Mouse (Mus musculus) bone marrow, adult 2 months (tissue): ENCODE data around the gene 3110082I17Rik. TPM values are rescaled to one million over a fixed set of nuclear protein-coding genes. Genes with fewer than 3 reads are reported as not detected.

Experiments
- H3K27ac ChIP-seq: fragments of 200-500 bp; 2 replicates; pipeline ENCODE4 v1.5.1; 2012; ENCODE audit warnings: low read depth, mild to moderate bottlenecking, control low read depth, inconsistent platforms, low read length; ENCODE audit not compliant: control insufficient read depth, poor library complexity, insufficient read depth
- H3K4me1 ChIP-seq: fragments of 200-500 bp; 2 replicates; pipeline ENCODE4 v1.6.1; 2011; ENCODE audit warnings: low read length; ENCODE audit not compliant: control insufficient read depth, insufficient read depth
- H3K4me3 ChIP-seq: fragments of 200-500 bp; replicated peaks from 2 replicates; pipeline ENCODE3; 2011; ENCODE audit warnings: mild to moderate bottlenecking, low read depth, low read length, control low read depth; ENCODE audit not compliant: control insufficient read depth
- CTCF ChIP-seq: fragments of 200-500 bp; IDR thresholded peaks from 2 replicates; pipeline ENCODE4 v1.5.1; 2011; ENCODE audit warnings: low read length, control low read depth; ENCODE audit not compliant: control insufficient read depth, insufficient read depth
- POLR2A ChIP-seq: fragments of 200-500 bp; IDR thresholded peaks from 2 replicates; pipeline ENCODE4 v1.6.1; 2011; ENCODE audit warnings: low read depth, mild to moderate bottlenecking, control low read depth, low read length, borderline replicate concordance; ENCODE audit not compliant: control insufficient read depth
- WGBS: fragments of 180-500 bp; shearing (Covaris S2); methylation state at CpG from one replicate; pipeline ENCODE4 v1.1.7; 2018; 5-methylcytosine and 5-hydroxymethylcytosine counted together
- polyA plus RNA-seq: library from polyadenylated mRNA; stranded (reverse); fragments of >200 nt; gene quantifications from 2 replicates; pipeline ENCODE4 v1.2.4, GENCODE M21; 2011; ENCODE audit warnings: low replicate concordance; ENCODE audit not compliant: missing spikeins, insufficient read depth, insufficient read length

The 3110082I17Rik gene
- polyA plus RNA-seq, 1 experiment: 12.8 TPM

DNA sequence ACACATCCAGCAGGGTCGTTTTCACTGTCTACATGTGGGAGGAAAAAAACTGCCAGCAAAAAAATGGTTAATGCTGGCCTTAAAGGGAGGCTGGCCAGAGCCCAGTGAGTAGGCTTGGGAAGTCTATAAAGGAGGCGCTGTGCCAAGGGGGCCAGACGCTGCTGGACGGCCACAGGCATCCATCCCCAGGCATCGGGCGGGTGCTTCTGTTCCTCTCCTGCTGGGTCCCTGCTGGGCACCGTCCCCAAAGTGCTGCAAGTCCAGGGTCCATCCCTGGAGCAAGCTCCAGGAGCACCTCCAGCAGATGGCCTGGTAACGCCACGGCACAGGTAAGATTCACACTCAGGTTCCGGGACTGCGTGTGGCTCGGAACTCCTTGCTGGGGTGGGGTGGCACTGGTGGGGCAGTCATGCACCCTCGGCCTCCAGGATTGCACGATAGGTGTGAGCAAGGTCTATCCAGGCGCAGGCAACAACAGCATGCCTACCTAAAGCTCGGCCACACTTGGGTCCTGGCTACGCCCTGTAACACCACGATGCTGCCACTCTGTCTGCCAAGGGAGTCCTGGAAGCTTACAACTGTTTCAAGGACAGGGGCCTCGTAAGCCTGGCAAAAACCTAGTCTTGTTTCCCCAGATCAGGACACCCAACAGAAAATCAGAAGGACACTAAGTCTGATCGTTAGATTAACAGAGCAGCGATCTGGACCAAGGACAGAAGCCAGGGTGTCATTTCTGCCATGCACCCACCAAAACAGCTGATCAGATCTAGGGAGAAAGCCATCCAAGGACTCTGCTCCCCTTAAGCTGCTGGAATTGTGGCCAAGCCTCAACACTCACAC lies 37.1 kb downstream of the 3110082I17Rik start, which contains the start of gene Gper1:
TSS of gene Gper1 (plus strand) at position 126 of the 840 bp plus-strand sequence.
- no peak within 1 kb of the TSS for H3K27ac ChIP-seq
- WGBS: 82% methylated on average over 21 of the region's 21 CpGs
- H3K4me1 ChIP-seq: no peaks in the 10 kb centered on the region
- TF ChIP-seq POLR2A (no peak), CTCF (no peak)
- H3K4me3 ChIP-seq: no peak within 1 kb of the TSS

DNA sequence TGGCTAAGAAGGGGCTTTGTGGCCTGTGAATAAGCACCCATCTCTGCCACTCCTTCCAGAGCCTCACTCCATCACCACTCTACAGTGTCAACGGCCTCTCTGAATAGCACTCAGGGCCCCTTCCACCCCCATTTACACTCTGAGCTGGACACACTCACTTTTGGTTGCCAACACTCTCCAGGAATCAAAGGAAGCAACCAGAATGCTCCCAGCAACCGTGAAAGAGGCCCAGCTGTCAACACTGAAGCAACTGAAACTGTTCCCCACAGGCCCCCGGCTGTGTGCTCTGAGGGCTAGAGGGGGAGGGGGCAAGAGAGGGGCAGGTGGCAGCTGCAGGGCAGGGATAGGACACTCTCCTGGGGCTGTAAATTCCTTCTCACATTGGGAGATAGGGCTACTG lies 41.7 kb downstream of the 3110082I17Rik start:
- Histone ChIP-seq H3K27ac (0 out of 2 replicates have a peak overlapping the region, but pooled peaks have one; percentile 27), H3K4me3 (no peak overlapping the region), H3K4me1 (no peaks in the 10 kb centered on the region; the same call in 1 of the 2 replicates)
- no peak for TF ChIP-seq POLR2A
- TF ChIP-seq CTCF: no peak
- 16% methylated on average over 3 of the region's 3 CpGs for WGBS

DNA sequence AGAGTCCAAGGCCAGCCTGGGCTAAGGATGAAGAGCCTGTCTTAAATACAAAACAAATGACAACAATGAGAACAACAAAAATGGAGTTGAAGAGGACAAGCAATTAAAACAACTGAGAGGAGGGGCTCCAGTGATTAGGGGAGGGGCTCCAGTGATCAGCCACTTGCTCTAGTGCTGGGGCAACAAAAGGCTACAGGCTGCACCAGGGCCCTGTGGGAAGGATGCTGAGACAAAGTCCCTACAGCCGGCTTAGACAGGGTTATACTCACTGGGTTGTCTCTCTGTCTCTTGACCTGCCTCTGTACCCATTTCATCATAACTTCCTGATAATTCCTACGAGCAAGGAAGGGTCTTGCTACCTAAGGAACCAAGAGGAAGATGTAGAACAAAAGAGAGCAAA lies 42.2 kb downstream of the 3110082I17Rik start:
- WGBS: 38% methylated on average over 2 of the region's 2 CpGs
- no peak overlapping the region for H3K27ac ChIP-seq
- H3K4me3 ChIP-seq: no peak overlapping the region
- no peaks in the 10 kb centered on the region; the same call in 1 of the 2 replicates for H3K4me1 ChIP-seq
- TF ChIP-seq CTCF (no peak), POLR2A (no peak)

DNA sequence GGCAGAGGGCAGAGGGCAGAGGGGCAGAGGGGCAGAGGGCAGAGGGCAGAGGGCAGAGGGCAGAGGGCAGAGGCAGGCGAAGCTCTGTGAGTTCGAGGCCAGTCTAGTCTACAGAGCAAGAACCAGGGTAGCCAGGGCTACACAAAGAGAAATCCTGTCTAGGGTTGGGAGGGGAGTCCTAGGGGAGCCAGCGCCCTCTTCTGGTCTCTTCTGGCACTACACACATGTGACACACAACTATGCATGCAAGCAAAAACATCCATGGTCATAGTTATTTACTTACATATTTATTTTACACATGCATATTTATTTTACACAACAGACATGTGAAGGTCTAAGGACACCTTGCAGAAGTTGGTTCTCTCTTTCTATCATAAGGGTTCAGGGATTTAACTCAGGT lies 42.8 kb downstream of the 3110082I17Rik start:
- TF ChIP-seq CTCF (peak; percentile 57), POLR2A (no peak)
- 91% methylated on average over 3 of the region's 3 CpGs for WGBS

DNA sequence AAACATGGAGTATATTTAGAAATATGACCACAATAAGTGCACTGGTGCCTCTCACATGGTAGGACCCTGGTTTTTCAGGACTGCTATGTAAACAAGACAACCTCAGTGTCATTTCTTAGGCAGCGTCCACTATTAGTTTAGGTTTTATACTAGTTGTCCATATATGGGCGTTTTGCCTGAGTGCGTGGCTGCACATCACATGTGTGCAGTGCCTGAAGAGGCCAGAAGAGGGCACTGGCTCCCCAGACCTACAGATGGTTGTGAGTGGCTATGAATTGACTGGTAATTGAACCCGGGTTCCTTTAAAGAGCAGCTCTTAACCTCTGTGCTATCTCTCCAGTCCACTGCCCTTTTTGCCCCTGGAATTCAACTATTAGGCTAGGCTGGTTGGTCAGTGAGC lies 43.4 kb downstream of the 3110082I17Rik start:
- WGBS: 87% methylated on average over 4 of the region's 4 CpGs
- no peaks in the 10 kb centered on the region; the same call in 1 of the 2 replicates for H3K4me1 ChIP-seq

More for the DNA sequence above, 42.8 kb downstream of the 3110082I17Rik start:
- Histone ChIP-seq H3K27ac (no peak overlapping the region), H3K4me1 (no peaks in the 10 kb centered on the region; the same call in 1 of the 2 replicates), H3K4me3 (no peak overlapping the region)

DNA sequence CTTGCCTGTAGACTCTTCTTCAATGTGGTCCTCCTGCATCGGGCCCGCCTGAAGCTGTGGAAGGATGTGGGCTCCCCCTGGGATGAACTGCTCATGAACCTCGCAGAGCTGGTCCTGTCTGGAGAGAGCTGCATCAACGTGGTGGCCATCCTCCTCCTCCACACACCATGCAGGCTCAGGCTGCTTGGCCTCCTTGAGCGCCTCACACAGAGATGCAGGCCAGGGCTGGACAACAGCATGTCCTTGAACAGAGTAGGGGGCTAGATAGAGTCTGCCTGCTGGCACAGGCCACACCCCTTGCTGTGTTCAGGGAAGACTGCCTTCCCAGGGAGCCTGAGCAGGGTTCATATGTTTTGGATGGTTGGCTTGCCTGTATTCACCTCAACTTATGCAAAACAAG lies 45.3 kb downstream of the 3110082I17Rik start:
- no peak for TF ChIP-seq CTCF
- TF ChIP-seq POLR2A: no peak
- Histone ChIP-seq H3K4me1 (no peaks in the 10 kb centered on the region; the same call in 1 of the 2 replicates), H3K27ac (no peak overlapping the region), H3K4me3 (no peak overlapping the region)
- WGBS: 85% methylated on average over 5 of the region's 5 CpGs

More for the DNA sequence above, 43.4 kb downstream of the 3110082I17Rik start:
- no peak overlapping the region for H3K27ac ChIP-seq
- TF ChIP-seq CTCF: peak; percentile 50; the same call in 1 of the 2 replicates
- no peak for TF ChIP-seq POLR2A
- H3K4me3 ChIP-seq: no peak overlapping the region

DNA sequence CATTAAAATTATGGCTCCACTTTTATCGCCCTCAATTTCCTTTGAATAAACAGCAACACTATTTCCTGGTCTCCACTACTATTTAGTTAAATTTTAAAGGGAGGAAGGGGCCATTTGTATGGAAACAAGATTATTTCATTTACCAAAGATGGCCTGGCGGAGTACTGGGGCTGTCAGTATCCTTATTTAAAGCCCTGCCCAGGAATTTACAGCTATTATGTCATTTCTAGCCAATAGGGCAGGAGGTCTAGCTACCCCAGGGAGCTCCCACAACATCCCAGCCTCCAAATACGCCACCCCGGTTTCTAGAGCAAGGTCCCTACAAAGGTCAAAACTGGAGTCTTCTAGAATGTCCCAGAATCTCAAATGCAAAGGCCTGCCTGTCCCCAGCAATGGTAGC lies 46.8 kb downstream of the 3110082I17Rik start:
- Histone ChIP-seq H3K27ac (no peak overlapping the region), H3K4me1 (peaks cover 2% of the 10 kb centered on the region; the same call in 1 of the 2 replicates), H3K4me3 (no peak overlapping the region)
- TF ChIP-seq CTCF (no peak), POLR2A (no peak)
- WGBS: 93% methylated on average over 4 of the region's 4 CpGs

DNA sequence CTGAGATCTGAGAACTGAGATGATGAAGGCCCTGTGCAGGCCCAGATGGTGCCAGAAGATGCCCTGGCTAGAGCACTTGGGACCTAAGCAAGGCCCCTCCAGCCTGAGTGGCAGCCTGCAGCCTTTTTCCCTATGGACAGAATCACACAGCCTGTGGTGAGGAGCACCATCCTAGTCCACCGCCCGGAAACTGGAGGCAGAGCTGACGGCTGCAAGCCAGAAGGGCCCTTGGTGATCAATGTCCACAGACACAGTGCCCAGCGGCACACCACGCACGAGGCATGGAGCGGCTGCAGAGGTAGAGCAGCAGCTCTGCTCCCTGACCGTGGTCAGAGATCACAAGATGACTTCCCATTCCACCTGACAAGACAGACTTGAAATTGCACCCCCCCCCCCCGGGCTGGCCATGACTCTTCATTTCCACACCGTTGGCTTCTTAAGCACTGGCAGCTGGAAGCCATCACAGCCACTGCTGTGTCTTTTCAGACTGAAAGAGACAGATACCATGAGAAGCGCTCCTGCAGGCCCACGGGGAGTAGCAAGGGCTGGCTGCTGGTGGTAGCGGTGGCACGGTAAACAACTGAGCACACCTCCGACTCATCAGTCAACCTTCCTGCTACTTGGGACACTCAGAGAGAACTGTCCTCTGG lies 48.5 kb downstream of the 3110082I17Rik start:
- H3K4me1 ChIP-seq: peaks cover 3% of the 10 kb centered on the region
- WGBS: 72% methylated on average over 15 of the region's 15 CpGs
- no peak for TF ChIP-seq CTCF
- TF ChIP-seq POLR2A: no peak
- H3K4me3 ChIP-seq: no peak overlapping the region
- no peak overlapping the region for H3K27ac ChIP-seq
